Mouse (Mus musculus): Measurements from ENCODE around the gene Pomt2. TPM values are rescaled to one million over a fixed set of nuclear protein-coding genes. Genes with fewer than 3 reads are reported as not detected.

Gene Pomt2
- total and polyA plus RNA-seq, 2 experiments from 2014 or later = 13.2 to 29.8 TPM

- Histone ChIP-seq H3K9ac (replicated peaks; ENCODE audit: low read length, poor library complexity, severe bottlenecking) (peak overlapping the region; percentile 79), H3K4me3 (ENCODE audit: low read depth, low read length) (peak overlapping the region; percentile 85), H3K36me3 (ENCODE audit: insufficient read depth, low read length) (no peaks in the 10 kb centered on the region), H3K4me1 (ENCODE audit: insufficient read depth, low read length) (0 out of 2 replicates have a peak, but pooled peaks cover 3% of the 10 kb centered on the region), H3K4me2 (ENCODE audit: low read depth, low read length, poor library complexity, severe bottlenecking) (peak overlapping the region; percentile 69), H3K27ac (ENCODE audit: low read depth, low read length) (peak overlapping the region; percentile 96), H3K27me3 (ENCODE audit: insufficient read depth, low read length) (no peaks in the 10 kb centered on the region), H3K9me3 (ENCODE audit: low read length) (no peaks in the 10 kb centered on the region)
- WGBS = 26% methylated on average over 15 of the region's 15 CpGs
- ATAC-seq (ENCODE audit: low FRiP score) = no peak
- TF ChIP-seq CTCF (IDR thresholded peaks at IDR 0.05) = no peak
- no peak for DNase-seq (ENCODE audit: low spot score)
These were observed 368 bp upstream of the Pomt2 start for GRCm38 (mm10) chr12:87148136-87148535.

DNA sequence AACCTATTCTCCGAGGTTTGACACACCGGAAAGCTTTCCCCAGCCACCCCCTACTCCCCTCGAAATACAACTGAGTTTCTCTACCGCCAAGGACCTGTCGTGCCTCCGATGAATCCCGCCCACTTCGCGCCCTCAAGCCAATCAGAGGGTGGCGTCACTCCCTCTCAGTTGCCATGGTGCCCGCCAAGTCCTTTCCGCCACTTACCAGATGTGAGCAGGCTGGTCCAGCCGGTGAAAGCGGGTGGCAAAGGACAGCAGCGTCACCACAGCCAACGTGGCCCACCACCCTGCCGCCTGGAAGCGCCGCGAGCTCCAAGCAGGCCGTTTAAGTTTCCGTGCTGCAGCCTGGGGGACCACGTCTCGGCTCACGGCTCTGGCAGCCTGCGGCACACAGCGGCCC lies 802 bp downstream of the Pomt2 start, which contains the start of gene Gstz1:
Gstz1 (plus strand) TSS at position 200 of the 400 bp plus-strand sequence.
- ATAC-seq (ENCODE audit: low FRiP score) (peak; percentile 91), DNase-seq (ENCODE audit: low spot score) (peak; percentile 92)
- peak; percentile 35; the same call in 1 of the 2 replicates for TF ChIP-seq CTCF (IDR thresholded peaks at IDR 0.05)
- Histone ChIP-seq H3K4me3 (ENCODE audit: low read depth, low read length) (peak within 1 kb of the TSS; percentile 85), H3K4me2 (ENCODE audit: low read depth, low read length, poor library complexity, severe bottlenecking) (peak within 1 kb of the TSS; percentile 69), H3K27ac (ENCODE audit: low read depth, low read length) (peak within 1 kb of the TSS; percentile 96), H3K9me3 (ENCODE audit: low read length) (no peaks in the 10 kb centered on the region), H3K36me3 (ENCODE audit: insufficient read depth, low read length) (no peaks in the 10 kb centered on the region), H3K27me3 (ENCODE audit: insufficient read depth, low read length) (no peaks in the 10 kb centered on the region), H3K4me1 (ENCODE audit: insufficient read depth, low read length) (0 out of 2 replicates have a peak, but pooled peaks cover 3% of the 10 kb centered on the region), H3K9ac (replicated peaks; ENCODE audit: low read length, poor library complexity, severe bottlenecking) (peak within 1 kb of the TSS; percentile 79)
- under 1% methylated on average over 26 of the region's 27 CpGs for WGBS

DNA sequence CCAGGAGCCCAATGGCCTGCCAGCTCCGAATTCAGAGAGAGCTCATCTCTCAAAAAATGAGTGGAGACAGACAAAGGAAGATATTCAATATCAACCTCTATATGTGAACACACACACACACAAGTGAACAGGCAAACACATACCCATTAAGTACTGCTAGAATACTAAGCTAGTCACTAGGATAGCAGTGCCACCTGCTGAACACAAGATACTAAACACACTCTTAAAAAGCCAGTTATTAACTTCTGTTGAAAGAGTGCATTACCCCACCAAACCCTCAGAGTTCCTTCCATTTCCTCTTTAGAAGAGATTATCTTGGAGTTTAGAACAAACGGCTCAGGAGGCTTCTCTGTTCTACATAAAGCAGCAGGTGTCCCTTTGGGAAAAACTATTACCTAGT lies 5.6 kb downstream of the Pomt2 start:
- no peaks in the 10 kb centered on the region for H3K9me3 ChIP-seq (ENCODE audit: low read length)
- H3K27me3 ChIP-seq (ENCODE audit: insufficient read depth, low read length) = no peaks in the 10 kb centered on the region
- 0 out of 2 replicates have a peak, but pooled peaks cover 2% of the 10 kb centered on the region for H3K36me3 ChIP-seq (ENCODE audit: insufficient read depth, low read length)
- no peak overlapping the region for H3K9ac ChIP-seq (replicated peaks; ENCODE audit: low read length, poor library complexity, severe bottlenecking)
- no peak overlapping the region for H3K27ac ChIP-seq (ENCODE audit: low read depth, low read length)
- H3K4me2 ChIP-seq (ENCODE audit: low read depth, low read length, poor library complexity, severe bottlenecking) = no peak overlapping the region
- no peak for TF ChIP-seq CTCF (IDR thresholded peaks at IDR 0.05)
- 81% methylated on average over 2 of the region's 2 CpGs for WGBS
- no peak overlapping the region for H3K4me3 ChIP-seq (ENCODE audit: low read depth, low read length)
- ATAC-seq (ENCODE audit: low FRiP score) = no peak
- DNase-seq (ENCODE audit: low spot score) = no peak
- 0 out of 2 replicates have a peak, but pooled peaks cover 3% of the 10 kb centered on the region for H3K4me1 ChIP-seq (ENCODE audit: insufficient read depth, low read length)

- DNase-seq (ENCODE audit: low spot score) = no peak
- no peak for ATAC-seq (ENCODE audit: low FRiP score)
- Histone ChIP-seq H3K9ac (replicated peaks; ENCODE audit: low read length, poor library complexity, severe bottlenecking) (no peak overlapping the region), H3K4me3 (ENCODE audit: low read depth, low read length) (no peak overlapping the region), H3K4me2 (ENCODE audit: low read depth, low read length, poor library complexity, severe bottlenecking) (no peak overlapping the region), H3K9me3 (ENCODE audit: low read length) (no peaks in the 10 kb centered on the region), H3K4me1 (ENCODE audit: insufficient read depth, low read length) (no peaks in the 10 kb centered on the region), H3K27ac (ENCODE audit: low read depth, low read length) (no peak overlapping the region), H3K36me3 (ENCODE audit: insufficient read depth, low read length) (peaks cover 8% of the 10 kb centered on the region; the same call in 1 of the 2 replicates), H3K27me3 (ENCODE audit: insufficient read depth, low read length) (no peaks in the 10 kb centered on the region)
- TF ChIP-seq CTCF (IDR thresholded peaks at IDR 0.05) = no peak
- WGBS = 45% methylated on average over 2 of the region's 2 CpGs
These were observed 9.0 kb downstream of the Pomt2 start for GRCm38 (mm10) chr12:87138768-87139167.

DNA sequence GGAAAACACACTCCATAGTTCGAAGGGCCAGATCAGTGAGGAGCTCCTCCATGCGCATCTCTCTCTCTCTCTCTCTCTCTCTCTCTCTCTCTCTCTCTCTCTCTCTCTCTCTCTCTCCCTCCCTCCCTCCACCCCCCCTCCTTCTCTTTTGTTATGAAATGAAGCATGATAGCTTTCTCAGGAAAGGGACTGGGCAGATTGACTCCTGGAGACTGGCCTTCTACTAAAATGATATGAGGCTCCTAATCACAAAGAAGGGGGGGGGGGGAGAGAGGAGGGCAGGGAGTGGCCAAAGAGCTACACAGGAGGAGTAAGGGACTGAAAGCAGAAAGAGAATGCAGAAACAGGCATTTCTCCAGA lies 9.4 kb downstream of the Pomt2 start:
- no peak overlapping the region for H3K4me3 ChIP-seq (ENCODE audit: low read depth, low read length)
- H3K9ac ChIP-seq (replicated peaks; ENCODE audit: low read length, poor library complexity, severe bottlenecking) = no peak overlapping the region
- no peak overlapping the region for H3K27ac ChIP-seq (ENCODE audit: low read depth, low read length)
- H3K36me3 ChIP-seq (ENCODE audit: insufficient read depth, low read length) = peaks cover 8% of the 10 kb centered on the region; the same call in 1 of the 2 replicates
- 19% methylated on average over 2 of the region's 2 CpGs for WGBS
- H3K4me1 ChIP-seq (ENCODE audit: insufficient read depth, low read length) = no peaks in the 10 kb centered on the region
- no peaks in the 10 kb centered on the region for H3K9me3 ChIP-seq (ENCODE audit: low read length)
- H3K4me2 ChIP-seq (ENCODE audit: low read depth, low read length, poor library complexity, severe bottlenecking) = no peak overlapping the region
- no peak for TF ChIP-seq CTCF (IDR thresholded peaks at IDR 0.05)
- H3K27me3 ChIP-seq (ENCODE audit: insufficient read depth, low read length) = no peaks in the 10 kb centered on the region
- DNase-seq (ENCODE audit: low spot score) (no peak), ATAC-seq (ENCODE audit: low FRiP score) (no peak)

GRCm38 (mm10) chr12:87137439-87138341 lies 10.1 kb downstream of the Pomt2 start:
- 44% methylated on average over 15 of the region's 15 CpGs for WGBS
- no peak overlapping the region for H3K9ac ChIP-seq (replicated peaks; ENCODE audit: low read length, poor library complexity, severe bottlenecking)
- ATAC-seq (ENCODE audit: low FRiP score) = peak; percentile 65
- DNase-seq (ENCODE audit: low spot score) = peak; percentile 54
- no peak for TF ChIP-seq CTCF (IDR thresholded peaks at IDR 0.05)
- no peak overlapping the region for H3K4me3 ChIP-seq (ENCODE audit: low read depth, low read length)
- no peaks in the 10 kb centered on the region for H3K27me3 ChIP-seq (ENCODE audit: insufficient read depth, low read length)
- H3K9me3 ChIP-seq (ENCODE audit: low read length) = no peaks in the 10 kb centered on the region
- H3K27ac ChIP-seq (ENCODE audit: low read depth, low read length) = no peak overlapping the region
- peaks cover 9% of the 10 kb centered on the region; the same call in 1 of the 2 replicates for H3K36me3 ChIP-seq (ENCODE audit: insufficient read depth, low read length)
- H3K4me1 ChIP-seq (ENCODE audit: insufficient read depth, low read length) = no peaks in the 10 kb centered on the region
- H3K4me2 ChIP-seq (ENCODE audit: low read depth, low read length, poor library complexity, severe bottlenecking) = no peak overlapping the region
